Mouse (Mus musculus) liver, adult 2 months (tissue): Measurements from ENCODE around the gene Srpk1. TPM values are rescaled to one million over a fixed set of nuclear protein-coding genes. Genes with fewer than 3 reads are reported as not detected.

Source experiments
- DNase-seq: peaks from one replicate; pipeline ENCODE4 v3.0.0-alpha.2; 2011; ENCODE audit warnings: low read depth, low spot score; ENCODE audit errors: extremely low read depth
- H3K27ac ChIP-seq: fragments of 200-500 bp; replicated peaks from 2 replicates; pipeline ENCODE4 v1.5.1; 2012; ENCODE audit warnings: low read depth, mild to moderate bottlenecking, control low read depth, inconsistent platforms, low read length; ENCODE audit not compliant: insufficient read depth
- H3K27me3 ChIP-seq: fragments of 200-500 bp; 2 replicates; pipeline ENCODE4 v1.6.1; 2012; ENCODE audit warnings: mild to moderate bottlenecking, moderate library complexity, low read length, inconsistent platforms; ENCODE audit not compliant: control insufficient read depth, insufficient read depth
- H3K36me3 ChIP-seq: fragments of 200-500 bp; 2 replicates; pipeline ENCODE4 v1.6.1; 2012; ENCODE audit warnings: low read length, inconsistent platforms; ENCODE audit not compliant: control insufficient read depth, insufficient read depth
- H3K4me1 ChIP-seq: fragments of 200-500 bp; 2 replicates; pipeline ENCODE4 v1.6.1; 2011; ENCODE audit warnings: low read length; ENCODE audit not compliant: control insufficient read depth, insufficient read depth
- H3K4me3 ChIP-seq: fragments of 200-500 bp; 2 replicates; pipeline ENCODE4 v1.5.1; 2011; ENCODE audit warnings: low read depth, mild to moderate bottlenecking, control low read depth, low read length, moderate library complexity; ENCODE audit not compliant: insufficient read depth
- H3K79me2 ChIP-seq: fragments of 200-500 bp; 2 replicates; pipeline ENCODE4 v1.6.1; 2012; ENCODE audit warnings: inconsistent platforms, mild to moderate bottlenecking, low read length, moderate library complexity; ENCODE audit not compliant: control insufficient read depth, insufficient read depth
- H3K9ac ChIP-seq: fragments of 200-500 bp; 2 replicates; pipeline ENCODE4 v1.6.1; 2012; ENCODE audit warnings: low read depth, mild to moderate bottlenecking, control low read depth, inconsistent platforms, low read length
- CTCF ChIP-seq: fragments of 200-500 bp; IDR thresholded peaks from 2 replicates; pipeline ENCODE4 v1.5.1; 2011; ENCODE audit warnings: low read depth, low read length, control low read depth
- POLR2A ChIP-seq: fragments of 200-500 bp; IDR thresholded peaks from 2 replicates; pipeline ENCODE4 v1.6.1; 2011; ENCODE audit warnings: low read length, control low read depth; ENCODE audit not compliant: insufficient read depth; ENCODE audit errors: extremely low read depth
- WGBS: fragments of 180-500 bp; shearing (Covaris S2); methylation state at CpG from one replicate; pipeline ENCODE4 v1.1.7; 2018; 5-methylcytosine and 5-hydroxymethylcytosine counted together
- polyA plus RNA-seq: library from polyadenylated mRNA; depleted of rRNA; stranded (reverse); fragments of >200 nt; gene quantifications from 2 replicates; pipeline ENCODE4 v1.2.3, GENCODE M21; 2012
- total RNA-seq: library from RNA; depleted of rRNA; stranded (reverse); fragments of >200 nt; gene quantifications from 2 replicates; pipeline ENCODE4 v1.2.3, GENCODE M21; 2014

Gene Srpk1
- total and polyA plus RNA-seq, 2 experiments = 10.8 to 13.7 TPM

GRCm38 (mm10) chr17:28644112-28644511 lies 21.6 kb upstream of the Srpk1 start:
- 59% methylated on average over 4 of the region's 4 CpGs for WGBS
- H3K27me3 ChIP-seq = no peaks in the 10 kb centered on the region
- no peak overlapping the region for H3K4me3 ChIP-seq
- H3K9ac ChIP-seq = no peak overlapping the region
- no peak for DNase-seq
- TF ChIP-seq POLR2A (no peak), CTCF (no peak)
- H3K36me3 ChIP-seq = no peaks in the 10 kb centered on the region
- H3K27ac ChIP-seq = no peak overlapping the region
- H3K79me2 ChIP-seq = no peaks in the 10 kb centered on the region
- H3K4me1 ChIP-seq = no peaks in the 10 kb centered on the region

GRCm38 (mm10) chr17:28643697-28644096 lies 21.2 kb upstream of the Srpk1 start:
- H3K27me3 ChIP-seq = no peaks in the 10 kb centered on the region
- no peak for TF ChIP-seq POLR2A
- TF ChIP-seq CTCF = no peak
- 60% methylated on average over 3 of the region's 3 CpGs for WGBS
- no peak overlapping the region for H3K27ac ChIP-seq
- no peak for DNase-seq
- H3K9ac ChIP-seq = no peak overlapping the region
- H3K4me3 ChIP-seq = no peak overlapping the region
- no peaks in the 10 kb centered on the region for H3K79me2 ChIP-seq
- no peaks in the 10 kb centered on the region for H3K4me1 ChIP-seq
- H3K36me3 ChIP-seq = no peaks in the 10 kb centered on the region

- Histone ChIP-seq H3K4me1 (no peaks in the 10 kb centered on the region), H3K9ac (no peak overlapping the region), H3K27ac (no peak overlapping the region), H3K4me3 (no peak overlapping the region), H3K79me2 (no peaks in the 10 kb centered on the region), H3K27me3 (no peaks in the 10 kb centered on the region), H3K36me3 (no peaks in the 10 kb centered on the region)
- 81% methylated on average over 3 of the region's 3 CpGs for WGBS
- DNase-seq = no peak
- TF ChIP-seq CTCF (no peak), POLR2A (no peak)
Measured at GRCm38 (mm10) chr17:28640113-28640512, 17.6 kb upstream of the Srpk1 start.

GRCm38 (mm10) chr17:28637711-28638690 lies 15.5 kb upstream of the Srpk1 start:
- Histone ChIP-seq H3K27ac (no peak overlapping the region), H3K4me1 (no peaks in the 10 kb centered on the region), H3K27me3 (no peaks in the 10 kb centered on the region), H3K4me3 (no peak overlapping the region), H3K36me3 (no peaks in the 10 kb centered on the region), H3K79me2 (no peaks in the 10 kb centered on the region), H3K9ac (no peak overlapping the region)
- no peak for TF ChIP-seq CTCF
- no peak for TF ChIP-seq POLR2A
- peak; percentile 38 for DNase-seq
- 65% methylated on average over 7 of the region's 7 CpGs for WGBS

GRCm38 (mm10) chr17:28635842-28636241 lies 13.3 kb upstream of the Srpk1 start:
- DNase-seq = no peak
- Histone ChIP-seq H3K4me1 (no peaks in the 10 kb centered on the region), H3K79me2 (no peaks in the 10 kb centered on the region), H3K27me3 (no peaks in the 10 kb centered on the region), H3K27ac (no peak overlapping the region), H3K9ac (no peak overlapping the region), H3K36me3 (no peaks in the 10 kb centered on the region), H3K4me3 (no peak overlapping the region)
- TF ChIP-seq CTCF (no peak), POLR2A (no peak)
- 94% methylated on average over 5 of the region's 5 CpGs for WGBS

- Histone ChIP-seq H3K27ac (no peak overlapping the region), H3K36me3 (no peaks in the 10 kb centered on the region), H3K4me3 (no peak overlapping the region), H3K4me1 (no peaks in the 10 kb centered on the region), H3K79me2 (no peaks in the 10 kb centered on the region), H3K27me3 (no peaks in the 10 kb centered on the region), H3K9ac (no peak overlapping the region)
- 56% methylated on average over 3 of the region's 3 CpGs for WGBS
- DNase-seq = no peak
- TF ChIP-seq POLR2A (no peak), CTCF (0 out of 2 replicates have a peak, but pooled peaks have one; percentile 21)
Measured at GRCm38 (mm10) chr17:28629125-28629524, 6.6 kb upstream of the Srpk1 start.
